Mouse (Mus musculus) forebrain, embryonic 11.5 days (tissue): Measurements from ENCODE around the gene Mrtfa. TPM values are rescaled to one million over a fixed set of nuclear protein-coding genes. Genes with fewer than 3 reads are reported as not detected.

Experiments
- ATAC-seq: fragments of 200-750 bp; cut with Nextera tagmentation; replicated peaks from 2 replicates; pipeline ENCODE4 v1.8.0; 2017; ENCODE audit warnings: moderate TSS enrichment; ENCODE audit not compliant: low FRiP score
- DNase-seq: peaks from one replicate; pipeline ENCODE4 v3.0.0-alpha.2; 2017; ENCODE audit warnings: low spot score
- H3K27ac ChIP-seq: fragments of 300-500 bp; sonication (generic); 2 replicates; pipeline ENCODE4 v1.5.1; 2014; ENCODE audit warnings: low read depth, low read length
- H3K27me3 ChIP-seq: fragments of 300-500 bp; sonication (generic); 2 replicates; pipeline ENCODE4 v1.6.1; 2014; ENCODE audit warnings: mild to moderate bottlenecking, low read length, mixed read lengths; ENCODE audit not compliant: control insufficient read depth, insufficient read depth
- H3K36me3 ChIP-seq: fragments of 300-500 bp; sonication (generic); 2 replicates; pipeline ENCODE4 v1.6.1; 2014; ENCODE audit warnings: mild to moderate bottlenecking, low read length, moderate library complexity, mixed read lengths; ENCODE audit not compliant: control insufficient read depth, insufficient read depth
- H3K4me1 ChIP-seq: fragments of 300-500 bp; sonication (generic); replicated peaks from 2 replicates; pipeline ENCODE4 v1.6.1; 2014; ENCODE audit warnings: low read length, mixed read lengths; ENCODE audit not compliant: control insufficient read depth, insufficient read depth
- H3K4me2 ChIP-seq: fragments of 300-500 bp; sonication (generic); 2 replicates; pipeline ENCODE4 v1.6.1; 2014; ENCODE audit warnings: low read depth, mild to moderate bottlenecking, low read length, moderate library complexity, mixed read lengths; ENCODE audit not compliant: severe bottlenecking
- H3K4me3 ChIP-seq: fragments of 300-500 bp; sonication (generic); 2 replicates; pipeline ENCODE4 v1.5.1; 2014; ENCODE audit warnings: low read depth, low read length
- H3K9ac ChIP-seq: fragments of 300-500 bp; sonication (generic); 2 replicates; pipeline ENCODE4 v1.6.1; 2014; ENCODE audit warnings: low read length
- H3K9me3 ChIP-seq: fragments of 300-500 bp; sonication (generic); 2 replicates; pipeline ENCODE4 v1.6.1; 2016; ENCODE audit warnings: low read length, mixed read lengths; ENCODE audit not compliant: control insufficient read depth
- WGBS: fragments of 180-500 bp; shearing (Covaris S2); extraction: QIAGEN DNeasy Blood & Tissue Kit; methylation state at CpG from one replicate; pipeline ENCODE4 v1.1.7; 2014; 5-methylcytosine and 5-hydroxymethylcytosine counted together
- polyA plus RNA-seq: library from polyadenylated mRNA; unstranded; fragments of >200 nt; fragmentation: Nextera tagmentation; extraction: Ambion mirVana; gene quantifications from 2 replicates; pipeline ENCODE4 v1.2.1, GENCODE M21; 2014

Gene Mrtfa
- polyA plus RNA-seq, 1 experiment from 2014 or later, result 30.5 TPM

- ATAC-seq, result no peak
- DNase-seq, result no peak
- no peak overlapping the region for H3K4me2 ChIP-seq
- H3K9ac ChIP-seq, result no peak overlapping the region
- H3K4me3 ChIP-seq, result no peak overlapping the region
- no peaks in the 10 kb centered on the region for H3K27me3 ChIP-seq
- H3K9me3 ChIP-seq, result no peaks in the 10 kb centered on the region
- no peaks in the 10 kb centered on the region for H3K36me3 ChIP-seq
- no peak overlapping the region for H3K27ac ChIP-seq
- H3K4me1 ChIP-seq, result no peaks in the 10 kb centered on the region
- WGBS, result 87% methylated on average over 1 of the region's 1 CpGs
Observed at GRCm38 (mm10) chr15:81070470-81070869, 120.1 kb downstream of the Mrtfa start.

- DNase-seq (no peak), ATAC-seq (no peak)
- H3K9me3 ChIP-seq, result no peaks in the 10 kb centered on the region
- no peaks in the 10 kb centered on the region for H3K27me3 ChIP-seq
- no peak overlapping the region for H3K4me2 ChIP-seq
- H3K4me3 ChIP-seq, result no peak overlapping the region
- H3K9ac ChIP-seq, result no peak overlapping the region
- H3K36me3 ChIP-seq, result no peaks in the 10 kb centered on the region
- no peak overlapping the region for H3K27ac ChIP-seq
- WGBS, result 96% methylated on average over 5 of the region's 5 CpGs
- H3K4me1 ChIP-seq, result no peaks in the 10 kb centered on the region
Observed at GRCm38 (mm10) chr15:81068641-81069381, 121.7 kb downstream of the Mrtfa start.

- H3K4me3 ChIP-seq, result no peak overlapping the region
- no peak for ATAC-seq
- no peaks in the 10 kb centered on the region for H3K36me3 ChIP-seq
- no peaks in the 10 kb centered on the region for H3K9me3 ChIP-seq
- WGBS, result 92% methylated on average over 3 of the region's 3 CpGs
- no peak overlapping the region for H3K27ac ChIP-seq
- no peaks in the 10 kb centered on the region for H3K27me3 ChIP-seq
- no peaks in the 10 kb centered on the region for H3K4me1 ChIP-seq
- H3K9ac ChIP-seq, result no peak overlapping the region
- no peak overlapping the region for H3K4me2 ChIP-seq
- DNase-seq, result no peak
Observed at GRCm38 (mm10) chr15:81067761-81068160, 122.8 kb downstream of the Mrtfa start.

- ATAC-seq (no peak), DNase-seq (no peak)
- Histone ChIP-seq H3K36me3 (no peaks in the 10 kb centered on the region), H3K27me3 (no peaks in the 10 kb centered on the region), H3K4me3 (no peak overlapping the region), H3K4me2 (no peak overlapping the region), H3K9me3 (no peaks in the 10 kb centered on the region), H3K4me1 (no peaks in the 10 kb centered on the region), H3K9ac (no peak overlapping the region), H3K27ac (no peak overlapping the region)
- WGBS, result 87% methylated on average over 5 of the region's 5 CpGs
Observed at GRCm38 (mm10) chr15:81066976-81067375, 123.6 kb downstream of the Mrtfa start.

- Histone ChIP-seq H3K4me1 (no peaks in the 10 kb centered on the region), H3K27me3 (no peaks in the 10 kb centered on the region), H3K27ac (no peak overlapping the region), H3K4me3 (no peak overlapping the region), H3K4me2 (no peak overlapping the region), H3K9me3 (no peaks in the 10 kb centered on the region), H3K36me3 (no peaks in the 10 kb centered on the region), H3K9ac (no peak overlapping the region)
- ATAC-seq, result no peak
- no peak for DNase-seq
- WGBS, result 97% methylated on average over 4 of the region's 4 CpGs
Observed at GRCm38 (mm10) chr15:81064661-81065060, 125.9 kb downstream of the Mrtfa start.

GRCm38 (mm10) chr15:81064143-81064542, 126.4 kb downstream of the Mrtfa start:
- no peak for DNase-seq
- no peaks in the 10 kb centered on the region for H3K27me3 ChIP-seq
- ATAC-seq, result no peak
- no peaks in the 10 kb centered on the region for H3K9me3 ChIP-seq
- no peak overlapping the region for H3K4me2 ChIP-seq
- H3K9ac ChIP-seq, result no peak overlapping the region
- no peak overlapping the region for H3K4me3 ChIP-seq
- no peak overlapping the region for H3K27ac ChIP-seq
- no peaks in the 10 kb centered on the region for H3K4me1 ChIP-seq
- H3K36me3 ChIP-seq, result no peaks in the 10 kb centered on the region
- 34% methylated on average over 1 of the region's 1 CpGs for WGBS

- no peak overlapping the region for H3K9ac ChIP-seq
- H3K4me2 ChIP-seq, result no peak overlapping the region
- peak; percentile 52 for DNase-seq
- no peaks in the 10 kb centered on the region for H3K4me1 ChIP-seq
- H3K27me3 ChIP-seq, result no peaks in the 10 kb centered on the region
- H3K9me3 ChIP-seq, result no peaks in the 10 kb centered on the region
- no peaks in the 10 kb centered on the region for H3K36me3 ChIP-seq
- 65% methylated on average over 8 of the region's 8 CpGs for whole genome bisulfite sequencing
- H3K4me3 ChIP-seq, result no peak overlapping the region
- no peak overlapping the region for H3K27ac ChIP-seq
- ATAC-seq, result no peak
Observed at GRCm38 (mm10) chr15:81062616-81063015, 127.9 kb downstream of the Mrtfa start.

GRCm38 (mm10) chr15:81062175-81062588, 128.4 kb downstream of the Mrtfa start:
- Histone ChIP-seq H3K9ac (no peak overlapping the region), H3K27ac (no peak overlapping the region), H3K4me1 (no peaks in the 10 kb centered on the region), H3K4me2 (no peak overlapping the region), H3K27me3 (no peaks in the 10 kb centered on the region), H3K4me3 (no peak overlapping the region), H3K9me3 (no peaks in the 10 kb centered on the region), H3K36me3 (no peaks in the 10 kb centered on the region)
- DNase-seq (no peak), ATAC-seq (no peak)
- 33% methylated on average over 8 of the region's 8 CpGs for WGBS

GRCm38 (mm10) chr15:81060975-81061374, 129.6 kb downstream of the Mrtfa start:
- no peaks in the 10 kb centered on the region for H3K27me3 ChIP-seq
- H3K4me2 ChIP-seq, result no peak overlapping the region
- H3K27ac ChIP-seq, result no peak overlapping the region
- 93% methylated on average over 2 of the region's 2 CpGs for WGBS
- H3K4me3 ChIP-seq, result no peak overlapping the region
- ATAC-seq (no peak), DNase-seq (no peak)
- H3K36me3 ChIP-seq, result no peaks in the 10 kb centered on the region
- no peak overlapping the region for H3K9ac ChIP-seq
- H3K4me1 ChIP-seq, result no peaks in the 10 kb centered on the region
- H3K9me3 ChIP-seq, result no peaks in the 10 kb centered on the region
